Mouse (Mus musculus) left cerebral cortex, postnatal 10 days (tissue): ENCODE data around the gene Kcnc1. TPM values are rescaled to one million over a fixed set of nuclear protein-coding genes. Genes with fewer than 3 reads are reported as not detected.
A peak's percentile ranks its signal among the peaks of the same experiment; 100 is the strongest.

Experiments used
- DNase-seq, 2 experiments: peaks; one replicate each; pipeline ENCODE4 v3.0.0; 2021 to 2022; ENCODE audit warnings: low spot score in 2 of 2, mixed read lengths in 1 of 2; ENCODE audit errors: extremely low spot score in 1 of 2
- intact Hi-C: fragments of 180-260 bp; cut with DNase I; formaldehyde crosslinking; loops from one replicate; pipeline ENCODE4 v1.15.1; 2025
- total RNA-seq, 2 experiments: library from RNA; stranded (reverse); gene quantifications; 2 replicates each; pipeline ENCODE4 v1.2.3; 2021

Gene Kcnc1
- total RNA-seq, 2 experiments from 2014 or later, result 52.9 to 53.4 TPM

DNA sequence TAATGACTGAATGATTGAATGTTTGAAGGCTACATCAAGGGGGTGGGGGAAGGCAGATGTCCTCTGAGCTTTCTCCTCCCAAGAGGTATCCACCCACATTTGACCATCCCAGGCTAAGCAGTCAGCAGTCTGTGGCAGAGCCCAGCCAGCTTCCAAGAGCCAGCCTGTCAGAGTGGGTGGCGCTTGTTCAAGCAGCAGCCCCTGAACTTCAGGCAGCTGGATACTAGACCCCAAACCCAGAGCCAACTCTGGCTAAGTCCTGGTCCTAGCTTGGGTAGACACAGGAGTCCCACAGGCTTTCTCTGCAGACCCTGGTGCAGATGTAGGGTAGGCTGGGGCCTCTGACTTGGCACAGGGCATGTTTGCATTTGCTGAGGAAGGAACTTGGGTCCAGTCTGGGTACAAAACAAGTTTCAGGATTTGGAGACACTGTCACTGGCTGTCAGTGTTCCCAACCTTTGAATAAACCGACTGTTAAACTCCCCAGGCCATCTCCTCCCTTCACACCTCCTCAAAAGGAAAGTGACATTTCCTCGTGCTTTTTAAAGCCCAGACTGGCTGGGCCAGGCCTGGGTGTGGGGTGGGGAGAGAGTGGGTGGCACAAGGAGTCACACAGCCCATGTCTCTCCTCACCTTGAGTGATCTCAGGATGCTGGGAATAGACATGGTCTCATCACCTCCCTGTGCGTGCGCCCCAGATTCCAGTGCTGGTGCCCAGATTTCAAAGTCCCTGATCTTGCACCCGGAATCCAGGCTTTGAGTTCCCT is 17.8 kb downstream of the Kcnc1 start:
- intact Hi-C loops, result no loop called here
- DNase-seq, result no peak

DNA sequence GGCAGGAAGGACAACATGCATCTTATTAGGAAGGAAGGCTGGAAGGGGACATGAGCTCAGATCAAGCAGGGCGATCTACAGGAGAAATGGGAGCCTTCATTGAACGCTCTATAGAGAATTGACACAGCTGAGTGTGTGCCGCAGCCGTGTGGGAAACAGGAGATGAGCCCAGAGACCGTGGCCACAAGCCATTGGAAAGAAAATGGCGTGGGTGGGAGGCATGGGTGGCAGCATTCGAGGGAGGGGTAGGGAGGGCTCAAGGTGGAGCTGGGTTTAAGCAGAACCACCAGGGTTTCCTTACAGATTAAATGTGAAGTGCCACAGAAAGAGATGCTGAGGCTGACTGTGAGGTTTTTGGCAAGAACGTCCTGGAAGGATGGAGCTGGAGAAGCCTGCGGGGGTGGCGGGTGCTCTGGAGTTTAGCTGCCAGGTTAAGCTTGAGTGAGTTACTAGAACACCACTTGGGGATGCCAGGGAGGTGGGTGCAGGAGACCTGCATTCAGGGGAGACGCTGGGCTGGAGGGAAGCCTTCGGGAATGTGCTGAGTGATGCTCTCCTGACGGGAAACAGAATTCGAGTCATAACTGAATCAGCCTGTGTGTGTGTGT is 19.6 kb downstream of the Kcnc1 start:
- intact Hi-C loops, result no loop called here

DNA sequence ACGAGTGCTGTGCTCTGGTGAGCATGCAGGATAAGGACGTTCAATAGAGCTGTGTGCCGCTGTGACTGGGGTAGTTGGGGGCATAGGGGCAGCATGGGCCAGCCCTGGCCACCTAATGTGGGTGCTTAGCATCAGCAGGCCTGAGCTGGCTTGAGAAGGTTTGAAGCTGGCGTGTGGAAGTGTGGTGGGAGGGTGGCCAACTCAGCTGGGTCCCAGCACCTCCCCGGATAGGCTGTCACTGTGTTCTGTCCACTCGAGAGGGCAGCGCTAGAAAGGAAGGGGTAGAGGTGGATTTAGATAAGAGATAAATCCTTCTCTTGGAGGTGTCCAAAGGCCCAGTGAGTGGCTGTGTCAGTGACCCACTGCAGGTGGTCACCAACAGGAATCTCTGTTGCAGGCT is 21.2 kb downstream of the Kcnc1 start:
- DNase-seq, result no peak
- intact Hi-C loops, result no loop called here

More for the DNA sequence above, 19.6 kb downstream of the Kcnc1 start:
- DNase-seq, result no peak

DNA sequence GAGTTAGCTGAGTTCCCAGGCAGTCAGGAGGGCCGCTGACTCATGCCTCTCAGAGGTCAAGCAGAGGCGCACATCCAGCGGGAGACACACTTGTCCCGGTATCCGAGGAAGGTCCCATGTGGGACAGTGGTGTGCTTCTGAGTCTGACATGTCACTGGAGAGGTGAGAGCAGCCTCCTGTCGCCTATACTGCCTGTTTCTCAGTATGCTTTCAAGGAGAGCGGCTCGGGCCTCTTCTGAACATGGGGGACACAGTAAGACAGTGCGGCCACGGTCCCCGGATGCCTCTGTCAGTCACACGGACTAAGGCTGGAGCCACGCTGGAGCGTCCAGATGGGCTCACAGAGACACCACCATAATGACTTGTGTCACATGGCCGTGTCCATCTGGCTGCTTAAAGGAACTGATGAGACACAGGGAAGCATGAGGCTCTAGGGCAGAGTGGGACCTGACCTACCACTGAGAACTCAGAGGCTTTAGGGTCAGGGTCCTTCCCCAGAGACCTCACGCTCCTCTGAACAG is 21.9 kb downstream of the Kcnc1 start:
- DNase-seq, result no peak

DNA sequence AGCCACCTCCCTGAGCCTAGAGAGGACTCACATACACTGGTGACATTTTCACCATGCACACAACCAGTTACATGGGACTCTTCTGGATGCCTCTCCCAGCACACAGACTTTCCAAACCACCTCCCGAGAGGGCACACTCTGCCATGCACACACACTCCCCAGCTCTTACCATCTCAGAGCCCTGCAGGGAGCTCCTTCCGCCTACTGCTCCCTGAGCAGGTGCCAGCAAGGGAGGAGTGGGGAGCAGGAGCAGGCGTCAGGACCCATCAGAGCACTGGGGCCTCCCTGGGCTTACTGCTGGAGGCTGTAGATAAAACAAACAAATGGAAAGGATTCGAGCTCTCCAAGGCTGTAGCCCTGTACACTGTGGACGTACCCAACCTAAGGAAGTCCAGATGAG is 25.2 kb downstream of the Kcnc1 start:
- intact Hi-C loops, result no loop called here
- no peak for DNase-seq

More for the DNA sequence above, 21.9 kb downstream of the Kcnc1 start:
- intact Hi-C loops, result no loop called here

DNA sequence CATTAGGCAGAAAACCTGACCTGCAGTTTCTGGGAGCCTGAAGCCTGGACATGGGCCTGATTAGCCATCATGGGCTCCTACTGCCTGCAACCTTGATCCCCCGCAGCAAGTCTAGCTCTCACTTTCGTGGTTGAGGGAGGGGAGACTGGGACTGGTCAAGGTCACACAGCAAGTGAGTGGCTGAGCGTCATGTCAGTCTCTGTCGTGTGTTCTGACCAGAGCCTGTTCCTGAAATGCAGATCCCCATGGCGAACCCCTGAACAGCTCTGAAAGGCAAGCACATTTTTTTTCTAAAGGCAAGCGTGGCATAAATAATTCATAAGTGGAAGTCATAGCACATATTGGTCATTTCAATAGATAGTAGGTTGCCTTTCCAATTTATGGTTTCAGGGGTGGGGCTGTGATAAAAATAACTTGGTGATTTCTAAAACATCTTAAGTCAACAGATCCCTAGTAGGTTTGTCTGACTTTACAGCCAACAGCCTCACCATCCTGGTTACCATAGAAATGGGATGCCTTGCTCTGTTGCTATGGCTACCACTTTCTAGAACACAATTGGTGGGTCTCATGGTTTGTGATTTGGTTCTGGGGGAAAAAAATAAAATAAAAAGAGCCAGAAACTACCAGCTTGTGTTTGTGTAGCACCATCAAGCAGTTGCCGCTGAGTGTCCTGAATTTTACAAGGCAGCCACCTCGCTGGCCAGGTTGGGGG is 25.9 kb downstream of the Kcnc1 start:
- peak in 1 of 2 experiments; percentile 71 for DNase-seq
- intact Hi-C loops, result loop anchor here (2.0 kb wide), 1 partner anchor 25 kb away; the partner anchor contains the start of gene Kcnc1

DNA sequence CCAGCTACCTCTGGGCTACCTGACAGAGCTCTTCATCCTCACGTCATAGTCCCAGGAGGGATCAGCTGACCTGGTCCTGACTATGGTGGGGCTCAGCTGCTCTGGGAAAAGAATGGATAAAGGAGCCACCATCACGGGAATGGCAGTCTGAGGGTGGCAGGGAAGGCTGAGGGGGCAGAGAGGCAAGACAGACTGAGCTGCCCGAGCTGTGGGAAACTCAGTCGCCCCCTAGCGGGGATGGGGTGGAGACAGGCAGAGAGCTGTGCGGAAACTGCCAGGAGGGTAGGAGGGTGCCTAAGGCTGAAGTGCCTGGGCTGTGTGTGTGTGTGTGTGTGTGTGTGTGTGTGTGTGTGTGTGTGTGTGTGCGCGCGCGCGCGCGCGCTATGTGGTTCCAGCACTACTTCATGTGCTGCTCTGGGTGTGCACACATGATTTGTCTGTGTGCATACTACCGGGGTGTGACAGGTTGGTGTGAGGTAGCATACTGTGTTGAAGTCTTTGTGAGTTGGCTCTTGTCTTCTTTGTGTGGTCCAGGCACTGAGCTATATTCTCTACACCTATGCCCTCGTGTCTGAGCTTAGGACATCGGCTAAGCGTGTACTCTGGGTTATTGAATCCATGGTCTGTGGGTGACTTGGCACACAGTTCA is 26.6 kb downstream of the Kcnc1 start:
- intact Hi-C loops, result loop anchor here (2.0 kb wide), 1 partner anchor 26 kb away; the partner anchor contains the start of gene Kcnc1
- peak in 1 of 2 experiments; percentile 82 for DNase-seq

DNA sequence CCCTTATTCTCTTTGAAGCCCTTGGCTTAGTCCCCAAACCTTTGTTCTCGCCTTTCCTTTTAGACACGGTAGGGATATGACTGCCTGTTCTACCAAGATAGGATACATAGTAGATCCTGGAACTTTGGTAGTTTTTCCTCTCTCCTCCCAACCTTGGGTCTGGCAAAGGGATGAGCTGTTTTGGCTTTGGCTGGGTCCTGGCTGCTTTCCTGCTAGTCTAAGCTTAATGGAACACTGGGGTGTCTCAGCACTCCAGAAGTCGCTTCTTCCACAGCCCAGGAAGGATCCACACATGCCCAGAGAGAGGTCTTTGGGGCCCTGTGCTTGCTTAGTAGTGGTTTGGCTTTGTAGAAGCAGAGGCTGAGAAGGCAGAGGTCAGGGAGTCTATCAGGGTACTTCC is 27.7 kb downstream of the Kcnc1 start:
- no peak for DNase-seq
- intact Hi-C loops, result loop anchor here (2.0 kb wide), 1 partner anchor 27 kb away; the partner anchor contains the start of gene Kcnc1

DNA sequence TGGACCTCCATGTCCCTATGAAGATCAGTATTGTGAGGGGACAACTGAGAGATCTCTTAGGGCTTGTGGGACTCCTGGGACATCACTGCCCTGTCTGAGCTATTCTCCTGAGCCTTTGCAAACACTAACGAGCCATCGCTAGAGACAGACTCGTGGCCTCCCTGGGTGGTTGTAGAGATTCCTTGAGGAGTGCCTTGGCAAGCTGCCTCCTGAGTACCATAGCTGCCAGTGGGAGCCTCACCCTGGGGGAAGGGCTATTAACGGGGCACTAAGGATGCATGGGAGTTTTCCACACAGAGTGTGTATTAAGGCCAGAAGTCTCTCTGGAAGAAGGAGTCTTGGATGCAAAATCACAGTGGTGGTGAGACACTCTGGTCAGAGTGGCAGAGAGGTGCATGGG is 28.7 kb downstream of the Kcnc1 start:
- intact Hi-C loops, result no loop called here
- no peak for DNase-seq

DNA sequence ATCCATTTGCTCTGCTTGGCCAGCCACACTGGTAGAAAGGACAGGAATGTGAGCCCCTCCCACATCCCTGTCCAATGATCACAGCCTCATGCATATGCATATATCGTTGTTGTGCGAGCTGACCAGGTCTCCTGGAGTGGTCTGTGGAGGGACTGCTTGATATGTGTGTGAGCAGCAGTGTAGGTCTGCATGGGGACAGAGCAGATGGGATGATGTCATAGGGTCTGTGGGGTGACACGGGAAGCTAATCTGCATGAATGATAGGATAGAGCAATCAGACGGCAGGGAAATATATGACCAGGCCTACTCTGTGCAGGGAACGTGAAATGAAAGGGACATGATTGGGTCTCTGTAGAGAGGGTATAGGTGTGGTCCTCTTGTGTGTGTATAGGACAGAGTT is 37.6 kb downstream of the Kcnc1 start:
- DNase-seq, result no peak
- intact Hi-C loops, result no loop called here

DNA sequence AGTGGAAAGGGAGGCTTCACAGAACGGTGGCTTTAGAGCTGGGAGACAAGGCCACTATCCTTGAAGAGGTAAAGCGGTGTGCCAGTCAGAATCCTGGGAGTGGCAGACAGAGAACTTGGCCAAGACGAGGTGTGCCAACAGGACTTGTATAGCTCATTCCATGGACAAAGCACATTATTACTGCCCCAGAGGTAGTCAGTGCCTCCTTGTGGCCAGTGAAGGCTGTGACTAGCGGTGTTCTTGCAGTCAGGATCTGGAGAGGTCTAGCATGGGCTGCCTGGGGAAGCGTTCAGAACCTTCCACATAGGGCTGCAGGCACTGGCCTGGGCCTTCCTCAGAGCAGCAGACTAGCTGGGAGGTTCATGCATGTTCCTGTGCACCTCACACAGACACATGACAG is 39.5 kb downstream of the Kcnc1 start:
- intact Hi-C loops, result loop anchor here (5.0 kb wide), 1 partner anchor 39 kb away; the partner anchor contains the start of gene Kcnc1
- no peak for DNase-seq

DNA sequence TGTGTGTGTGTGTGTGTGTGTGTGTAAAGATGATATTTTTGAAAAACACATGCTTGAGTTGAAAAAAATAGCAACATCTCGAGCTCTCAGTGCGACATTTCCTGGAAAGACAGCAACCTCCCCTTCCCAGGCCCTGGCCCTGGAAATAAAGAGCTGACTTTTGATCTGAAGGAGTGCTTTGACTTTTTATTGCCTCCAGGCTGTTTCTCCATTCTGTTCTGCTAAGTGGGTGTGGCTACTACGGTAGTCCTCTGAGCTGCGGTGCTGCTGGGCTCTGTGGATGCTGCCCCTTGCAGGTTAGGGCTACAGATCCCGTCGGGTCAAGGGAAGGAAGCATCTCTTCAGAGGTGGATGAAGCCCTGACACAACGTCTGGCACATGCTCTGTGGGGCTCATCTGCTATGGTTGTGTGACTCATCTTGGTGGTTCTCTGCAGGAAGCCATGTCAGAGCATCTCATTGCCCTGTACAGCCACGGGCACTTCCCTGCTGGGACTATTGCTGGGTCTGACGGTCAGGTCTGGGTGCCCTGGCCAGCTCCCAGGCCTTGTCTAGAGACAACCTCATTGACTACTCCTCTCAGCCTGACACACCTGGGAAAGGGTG is 42.3 kb downstream of the Kcnc1 start:
- no peak for DNase-seq
- intact Hi-C loops, result loop anchor here (5.0 kb wide), 1 partner anchor 41 kb away; the partner anchor contains the start of gene Kcnc1

DNA sequence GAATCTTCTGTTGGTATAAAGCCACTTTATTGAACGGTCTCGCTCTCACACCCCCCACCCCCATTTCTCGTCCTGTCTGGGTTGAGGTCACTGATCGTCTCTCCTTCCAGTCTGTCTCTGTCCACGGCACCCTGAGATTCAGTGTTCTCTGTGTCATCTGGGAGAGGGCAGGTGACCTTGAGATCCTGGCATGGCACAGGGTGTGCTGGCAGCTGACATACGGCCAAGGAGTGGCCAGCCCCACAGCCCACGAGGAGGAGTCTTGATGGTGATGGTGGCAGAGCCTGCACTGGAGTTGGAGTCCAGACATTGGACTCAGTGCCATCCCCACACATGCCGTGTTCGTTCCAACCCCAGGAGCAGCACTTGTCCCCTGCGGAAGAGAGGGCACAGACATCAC is 46.9 kb downstream of the Kcnc1 start:
- intact Hi-C loops, result no loop called here
- DNase-seq, result no peak

DNA sequence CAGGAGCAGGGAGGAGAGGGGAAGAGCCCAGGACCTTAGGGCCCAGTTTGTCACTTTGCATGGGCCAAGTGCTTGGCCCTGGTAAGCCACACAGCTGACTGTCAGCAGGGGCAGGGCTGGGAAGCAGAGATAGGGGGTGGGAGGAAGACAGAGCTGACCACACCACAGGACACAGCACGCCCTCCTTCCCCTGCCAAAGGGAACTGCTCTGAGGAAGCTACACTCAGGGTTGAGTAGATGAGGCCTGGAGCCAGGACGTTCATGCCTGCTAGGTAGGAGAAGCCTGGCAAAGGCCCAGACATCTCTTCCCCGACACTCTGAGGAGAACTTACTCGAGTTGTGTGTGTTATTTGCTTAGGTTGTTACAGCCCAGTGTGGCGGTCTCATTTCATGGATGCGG is 49.6 kb downstream of the Kcnc1 start:
- intact Hi-C loops, result no loop called here
- no peak for DNase-seq

DNA sequence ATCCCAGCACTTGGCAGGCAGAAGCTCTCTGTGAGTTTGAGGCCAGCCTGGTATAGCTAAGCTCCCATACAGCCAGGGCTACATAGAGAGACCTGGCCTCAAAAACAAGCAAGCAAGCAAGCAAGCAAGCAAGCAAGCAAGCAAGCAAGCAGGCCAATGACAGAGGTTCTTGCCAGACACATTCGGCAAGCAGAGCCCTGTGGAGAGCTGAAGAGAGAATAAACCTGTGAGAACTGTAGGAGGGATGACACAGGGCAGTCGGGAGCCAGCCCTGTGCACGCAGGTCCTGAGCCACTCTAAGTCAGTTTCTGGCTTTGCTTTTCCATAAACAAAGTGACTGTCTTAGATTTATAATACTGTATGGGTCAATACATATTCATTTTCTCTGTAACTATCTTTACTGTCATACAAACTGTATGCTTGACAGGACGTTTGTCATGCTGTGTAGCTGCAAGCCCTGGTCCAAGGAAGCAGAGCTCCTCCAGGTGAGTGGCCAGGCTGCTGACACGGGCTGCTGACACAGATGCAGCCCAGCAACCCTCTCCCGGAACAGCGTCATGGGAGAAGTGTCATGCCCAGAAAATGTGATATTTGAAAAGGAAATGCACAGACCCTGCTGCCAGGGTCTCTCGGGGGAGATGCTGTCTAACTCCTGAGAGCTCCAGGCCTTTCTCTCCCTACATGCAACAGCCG is 51.3 kb downstream of the Kcnc1 start:
- intact Hi-C loops, result no loop called here
- DNase-seq, result no peak

DNA sequence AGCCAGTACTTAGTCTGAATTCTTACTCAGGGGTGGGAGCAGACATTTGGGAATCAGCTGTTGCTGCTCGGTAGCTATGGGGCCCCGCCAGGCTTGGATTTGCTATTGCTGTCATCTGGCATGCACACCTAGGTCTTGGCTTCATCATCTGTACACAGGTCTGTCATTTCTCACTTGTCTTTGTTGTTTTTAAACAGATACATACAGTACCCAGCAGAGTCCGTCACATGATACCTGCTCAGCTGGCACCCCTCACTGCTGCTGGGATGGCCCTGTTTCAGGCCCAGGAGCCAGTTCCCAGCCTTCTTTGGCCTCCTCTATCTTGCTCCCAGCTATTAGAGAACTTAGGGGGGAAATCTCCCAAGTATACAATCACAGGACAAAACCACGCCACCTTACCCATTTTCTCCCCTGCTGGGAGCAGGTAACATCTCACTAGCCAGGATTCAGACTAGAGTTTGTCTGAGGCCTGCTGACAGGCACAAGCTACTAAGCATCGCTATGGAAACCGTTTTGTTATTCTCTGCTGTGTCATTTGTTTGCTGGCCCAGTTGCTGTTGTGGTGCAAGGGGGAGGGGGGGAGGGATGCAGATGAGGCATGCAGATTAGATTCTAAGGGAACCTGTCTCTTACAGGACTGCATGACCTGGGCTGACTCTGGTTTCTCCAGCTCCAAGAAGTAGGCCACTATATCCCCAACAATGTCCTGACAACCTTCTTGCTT is 52.8 kb downstream of the Kcnc1 start:
- intact Hi-C loops, result no loop called here
- DNase-seq, result no peak

DNA sequence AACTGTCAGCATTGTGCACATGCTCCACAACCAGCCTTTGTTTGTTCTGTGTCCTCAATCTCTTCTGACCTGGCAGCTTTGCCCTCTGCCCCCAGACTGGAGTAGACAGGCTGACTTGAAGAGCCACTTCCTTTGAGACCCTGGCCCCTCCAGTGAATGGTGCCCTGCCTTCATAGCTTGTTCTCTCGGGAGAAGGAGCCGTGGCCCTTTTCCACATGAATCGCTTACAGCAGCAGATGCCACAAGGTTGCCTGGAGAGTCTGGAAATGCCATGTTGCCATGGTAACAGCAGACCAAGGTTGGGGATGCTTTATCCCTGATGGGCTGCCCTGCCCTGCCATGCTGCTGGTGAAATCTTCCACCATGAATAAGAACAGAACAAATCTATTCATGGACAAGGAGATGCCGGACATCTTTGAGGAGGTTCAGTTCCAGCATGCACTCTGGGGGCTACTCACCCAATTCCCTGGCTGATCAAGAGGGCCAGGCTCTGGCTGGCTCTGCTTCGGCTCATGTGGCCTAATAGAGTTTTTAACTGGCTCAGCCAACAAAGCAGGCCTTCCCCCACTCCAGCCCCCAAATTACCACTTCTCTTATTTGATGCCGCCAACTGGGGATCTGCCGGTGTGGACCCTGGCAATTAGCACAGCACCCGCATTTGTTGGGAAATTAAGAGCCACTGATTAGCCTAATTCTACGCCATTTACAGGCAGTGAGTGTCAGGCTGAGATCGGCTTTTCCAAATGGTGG is 57.8 kb downstream of the Kcnc1 start:
- no peak for DNase-seq
- intact Hi-C loops, result no loop called here
